Mouse (Mus musculus) gastrocnemius, adult 8-10 months (tissue): Measurements from ENCODE around the gene Cdc14a. TPM values are rescaled to one million over a fixed set of nuclear protein-coding genes. Genes with fewer than 3 reads are reported as not detected.
A peak's percentile ranks its signal among the peaks of the same experiment; 100 is the strongest.
"Not testable (repeated sequence)": the region's sequence is repeated elsewhere in the genome, so short reads cannot be mapped to it uniquely, and the experiment has no call there.

Experiments used
- DNase-seq, 2 experiments: peaks; one replicate each; pipeline ENCODE4 v3.0.0; 2022; ENCODE audit warnings: low spot score in 2 of 2
- total RNA-seq, 4 experiments: library from RNA; stranded (reverse); gene quantifications; 2 replicates each; pipeline ENCODE4 v1.2.4; 2022

Cdc14a gene
- total RNA-seq, 4 experiments from 2014 or later: 14.2 to 23.0 (median 17.6) TPM

DNA sequence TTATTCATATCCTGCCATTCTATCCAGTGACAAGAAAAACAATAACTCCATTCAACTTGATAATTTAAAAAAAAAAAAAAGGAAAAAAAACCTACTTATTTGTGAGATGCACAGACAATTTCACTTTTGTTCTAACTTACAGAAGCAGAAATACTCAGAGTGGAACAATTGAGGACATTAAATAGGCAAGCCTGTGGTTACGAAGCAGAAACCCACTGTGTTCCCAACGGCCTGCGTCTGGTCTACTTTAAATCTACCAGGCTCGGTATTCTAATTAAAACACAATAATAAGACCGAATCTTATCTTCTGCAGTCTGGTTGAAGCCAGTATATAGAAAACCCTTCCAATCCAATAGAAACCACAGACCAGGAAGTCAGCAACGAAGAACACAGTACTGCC lies 50.6 kb downstream of the Cdc14a start:
- no peak for DNase-seq

DNA sequence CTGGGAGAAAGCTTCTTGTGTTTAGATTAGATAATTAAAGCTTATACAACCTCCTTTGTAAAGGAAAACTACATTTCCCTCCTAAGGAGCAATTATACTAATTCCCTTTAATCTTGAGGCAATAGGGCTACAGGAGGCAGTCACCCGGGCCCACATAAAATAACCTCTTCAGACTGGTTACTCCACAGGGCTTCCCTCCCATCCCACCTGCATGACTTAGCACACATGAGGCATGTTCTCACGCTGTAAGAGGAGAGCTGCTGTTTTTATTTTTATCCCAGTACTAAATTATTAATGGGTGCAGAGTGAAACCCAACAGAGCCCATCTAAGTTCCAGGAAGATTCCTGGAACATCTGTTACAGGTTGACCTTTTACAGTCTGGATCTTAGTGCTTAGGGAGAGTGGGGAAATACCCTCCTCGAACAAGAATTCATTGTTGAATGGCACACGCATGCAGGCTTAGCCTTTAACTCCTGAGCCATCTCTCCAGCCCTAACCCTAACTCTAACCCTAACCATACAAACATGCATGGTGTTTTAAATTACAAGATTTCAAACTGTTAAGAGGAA lies 54.9 kb downstream of the Cdc14a start:
- DNase-seq: peak; percentile 17 to 26

DNA sequence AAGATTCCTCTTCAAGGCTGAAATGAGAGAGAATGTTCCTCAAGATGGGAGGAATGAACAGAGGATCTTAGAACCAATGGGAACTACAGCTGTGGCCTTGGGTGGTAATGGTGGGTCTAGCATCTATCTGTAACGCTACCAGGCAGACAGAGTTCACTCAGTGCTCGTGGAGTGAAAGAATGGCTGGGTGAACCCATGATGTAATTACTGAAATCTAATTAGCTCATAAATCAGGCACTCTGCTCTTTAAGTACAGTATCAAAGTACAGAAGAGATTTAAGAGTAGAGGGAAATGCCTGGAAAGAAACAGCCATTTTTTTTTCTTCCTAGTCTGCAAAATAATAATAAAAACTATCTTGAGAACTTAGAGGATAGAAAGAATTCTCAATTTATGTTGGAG lies 57.7 kb downstream of the Cdc14a start:
- no peak for DNase-seq

DNA sequence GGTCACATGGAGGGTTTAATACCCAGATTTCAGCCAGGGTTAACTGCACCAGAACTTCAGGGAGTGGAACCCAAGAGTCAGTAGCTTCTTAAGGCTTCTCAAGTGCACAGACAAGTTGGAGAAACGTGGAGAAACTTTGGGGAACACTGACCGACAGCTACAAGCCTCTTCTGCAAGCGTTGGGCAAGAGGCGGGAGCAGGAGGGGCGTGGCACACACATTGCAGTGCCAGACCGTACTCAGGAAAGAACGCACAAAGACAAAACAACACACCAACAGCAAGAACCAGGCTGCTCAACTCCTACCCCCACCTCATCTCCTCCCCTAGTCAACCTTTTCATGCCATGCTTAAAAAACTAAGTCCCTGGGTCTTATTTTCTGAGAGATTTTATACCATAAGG lies 61.9 kb downstream of the Cdc14a start:
- no peak for DNase-seq

DNA sequence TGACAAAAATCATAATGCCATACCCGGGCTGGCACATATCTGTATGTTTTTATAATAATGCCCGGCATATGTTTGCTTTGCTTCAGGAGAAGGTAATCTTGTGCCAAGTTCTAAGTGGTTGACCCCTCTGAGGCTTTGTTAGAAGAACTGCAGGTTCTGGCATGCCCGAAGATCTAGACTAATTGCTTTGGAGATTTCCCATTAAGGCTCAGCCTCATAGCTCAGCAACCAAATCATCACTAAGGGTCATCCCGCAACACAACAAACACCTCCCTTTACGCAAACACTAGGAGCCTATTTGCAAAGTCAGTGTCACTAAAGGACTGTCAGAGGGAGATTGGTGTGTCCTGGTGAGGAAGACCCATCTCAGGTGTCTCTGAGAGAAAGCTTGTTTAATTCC lies 62.7 kb downstream of the Cdc14a start:
- DNase-seq: no peak

DNA sequence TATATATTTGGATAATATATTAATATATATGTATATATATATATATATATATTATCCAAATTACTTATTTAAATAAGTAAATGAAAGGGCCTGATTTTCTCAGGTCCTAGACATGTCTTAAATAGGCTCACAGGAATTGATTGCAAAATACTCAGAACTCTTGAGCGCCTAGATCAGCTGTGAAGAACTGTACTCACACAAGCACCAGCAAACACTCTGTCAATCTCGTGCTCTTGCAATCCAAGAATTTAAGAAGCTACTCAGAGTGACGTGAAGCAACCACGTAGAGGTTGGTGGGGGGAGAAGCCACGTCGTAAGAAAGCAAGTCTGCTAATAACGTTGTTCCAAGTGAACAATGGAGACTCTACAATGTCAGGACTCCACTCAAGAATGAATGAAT lies 66.0 kb downstream of the Cdc14a start:
- no peak for DNase-seq

DNA sequence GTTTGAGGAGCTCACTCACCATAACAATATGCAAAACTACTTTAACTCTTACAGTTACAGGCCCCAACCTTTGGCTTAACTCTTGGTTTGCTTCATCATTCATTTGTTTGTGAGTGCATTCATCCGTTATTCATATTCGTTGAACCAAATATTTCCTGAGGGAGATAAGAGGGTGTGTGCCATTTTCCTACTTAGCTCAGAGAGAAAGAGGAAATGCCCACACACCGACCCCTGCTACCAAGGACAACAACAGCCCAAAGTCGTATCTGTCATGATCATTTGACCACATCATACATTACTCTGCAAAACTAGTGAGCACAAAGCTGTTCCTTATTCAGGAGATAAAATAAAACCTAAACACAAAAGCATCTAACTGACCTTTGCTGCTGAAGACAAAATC lies 66.7 kb downstream of the Cdc14a start:
- no peak for DNase-seq

DNA sequence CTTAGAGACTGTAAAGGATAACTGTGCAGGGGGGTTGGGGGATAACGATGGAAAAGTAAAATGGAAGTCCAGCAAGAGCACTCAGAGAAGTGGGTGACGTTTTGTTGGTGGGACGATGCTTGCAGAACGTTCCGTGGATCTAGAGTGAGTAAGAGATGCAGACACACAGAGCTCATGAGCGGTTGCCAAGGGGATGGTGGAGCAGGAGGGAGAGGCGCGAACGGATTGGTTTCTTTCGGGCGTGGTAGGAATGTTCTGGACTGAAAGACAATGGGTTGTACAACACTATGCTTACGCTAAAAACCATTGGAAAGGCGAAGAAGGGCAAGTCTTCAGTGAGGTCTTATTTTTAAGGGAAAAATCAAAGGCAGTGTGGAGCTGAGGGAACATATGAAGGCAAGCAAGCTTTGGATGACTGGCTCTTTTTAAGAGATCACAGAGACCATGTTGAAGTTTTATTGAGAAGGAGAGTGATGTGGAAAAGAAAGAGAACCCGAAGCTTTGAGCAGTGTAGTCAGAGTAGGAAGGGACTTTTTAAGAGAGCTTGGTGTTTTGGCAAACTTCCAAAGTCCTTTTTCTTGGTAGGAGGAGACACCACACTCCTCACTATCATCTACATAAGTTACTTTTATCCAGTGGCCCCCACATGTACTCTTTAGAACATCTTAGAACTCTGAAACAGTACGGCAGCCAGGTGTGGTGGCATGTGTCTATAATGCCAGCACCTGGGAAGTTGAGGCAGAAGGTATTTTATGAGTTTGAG lies 68.6 kb downstream of the Cdc14a start:
- no peak for DNase-seq

DNA sequence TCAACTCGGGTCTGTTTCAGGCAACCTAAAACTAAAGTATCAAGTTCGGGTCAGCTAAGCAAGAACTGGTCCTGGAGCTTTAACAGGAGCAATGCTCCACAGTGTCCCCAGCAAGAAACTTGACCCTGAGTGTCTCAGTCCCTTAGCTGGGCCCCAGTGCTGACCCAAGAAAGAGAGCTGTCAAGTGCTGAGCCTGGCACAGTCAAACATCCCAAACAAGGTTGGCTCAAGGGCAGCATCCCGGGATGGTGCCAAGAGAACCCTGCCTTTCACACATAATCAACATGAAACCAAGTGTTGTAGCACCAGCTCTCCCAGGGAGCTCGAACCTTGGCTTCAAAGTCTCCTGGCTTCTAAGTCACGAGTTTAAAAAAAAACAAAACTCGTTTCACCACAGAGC lies 71.3 kb downstream of the Cdc14a start:
- peak; percentile 83 to 86 for DNase-seq

DNA sequence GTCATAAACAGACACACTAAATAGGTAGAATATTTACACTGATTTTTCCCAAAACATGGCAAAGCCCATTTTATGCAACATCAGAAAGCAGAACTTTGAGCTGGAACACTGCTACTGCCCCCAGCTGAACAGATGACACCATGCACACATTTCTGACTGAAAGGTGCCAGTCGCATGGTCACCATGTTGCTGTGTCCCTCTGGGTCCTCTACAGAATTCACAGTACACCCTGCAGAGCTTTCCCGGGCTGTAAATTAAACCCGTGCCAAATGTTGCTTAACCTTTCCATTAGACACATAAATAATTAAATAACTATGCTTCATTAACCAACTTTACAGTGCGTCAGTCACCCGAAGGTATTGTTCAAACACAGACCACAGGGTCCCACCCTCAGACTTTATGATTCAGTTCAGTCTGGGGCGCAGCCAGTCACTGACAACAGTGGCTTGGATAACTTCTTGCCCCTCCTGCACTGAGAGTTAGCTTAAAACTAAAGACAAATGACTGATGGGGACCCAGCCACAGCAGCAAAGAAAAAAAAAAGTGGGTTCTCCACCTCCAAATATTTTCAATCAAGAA lies 73.4 kb downstream of the Cdc14a start:
- DNase-seq: no peak

DNA sequence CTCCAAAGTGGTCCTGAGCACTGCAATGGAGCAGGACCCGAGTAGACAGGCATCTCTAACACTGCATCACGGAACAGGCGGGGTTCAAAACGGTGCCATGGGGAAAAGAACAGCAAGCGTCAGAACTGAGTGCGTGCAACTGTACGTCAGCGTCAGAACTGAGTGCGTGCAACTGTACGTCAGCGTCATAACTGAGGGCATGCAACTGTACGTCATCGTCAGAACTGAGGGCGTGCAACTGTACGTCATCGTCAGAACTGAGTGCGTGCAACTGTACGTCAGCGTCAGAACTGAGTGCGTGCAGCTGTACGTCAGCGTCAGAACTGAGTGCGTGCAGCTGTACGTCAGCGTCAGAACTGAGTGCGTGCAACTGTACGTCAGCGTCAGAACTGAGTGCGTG lies 76.3 kb downstream of the Cdc14a start:
- DNase-seq: not testable (repeated sequence)

DNA sequence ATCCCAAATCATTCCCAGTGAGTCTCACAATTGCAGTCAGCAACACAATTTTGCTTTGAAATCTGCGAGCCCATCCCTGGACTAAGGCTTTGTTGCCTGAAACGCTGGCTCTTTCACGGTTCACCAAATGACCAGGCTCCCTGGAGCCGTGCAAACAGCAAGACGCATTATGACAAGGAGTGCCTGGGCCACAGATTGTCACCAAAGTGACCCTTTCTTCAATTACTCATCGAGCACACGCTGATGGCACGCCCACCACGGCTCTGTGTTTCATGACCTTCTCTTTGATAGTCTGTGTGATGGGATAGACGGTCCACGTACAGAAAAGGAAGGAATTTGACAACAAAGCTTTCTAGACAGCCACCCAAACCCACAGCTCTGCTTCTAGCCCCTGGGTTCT lies 78.6 kb downstream of the Cdc14a start:
- DNase-seq: no peak

DNA sequence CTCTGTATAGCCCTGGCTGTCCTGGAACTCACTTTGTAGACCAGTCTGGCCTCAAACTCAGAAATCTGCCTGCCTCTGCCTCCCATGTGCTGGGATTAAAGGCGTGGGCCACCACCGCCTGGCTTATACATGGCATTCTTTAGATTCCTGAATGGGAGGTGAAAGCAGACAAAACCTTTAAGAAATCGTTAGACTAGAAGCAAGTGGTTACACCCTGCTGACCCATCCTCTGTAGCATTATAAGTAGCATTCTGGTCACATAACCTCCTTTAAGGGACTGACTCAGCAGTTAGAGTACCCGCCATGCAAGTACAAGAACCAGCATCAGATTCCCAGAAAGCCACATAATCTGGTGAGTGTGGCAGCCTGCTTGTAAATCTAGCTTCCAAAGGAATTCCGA lies 81.6 kb downstream of the Cdc14a start:
- no peak for DNase-seq

DNA sequence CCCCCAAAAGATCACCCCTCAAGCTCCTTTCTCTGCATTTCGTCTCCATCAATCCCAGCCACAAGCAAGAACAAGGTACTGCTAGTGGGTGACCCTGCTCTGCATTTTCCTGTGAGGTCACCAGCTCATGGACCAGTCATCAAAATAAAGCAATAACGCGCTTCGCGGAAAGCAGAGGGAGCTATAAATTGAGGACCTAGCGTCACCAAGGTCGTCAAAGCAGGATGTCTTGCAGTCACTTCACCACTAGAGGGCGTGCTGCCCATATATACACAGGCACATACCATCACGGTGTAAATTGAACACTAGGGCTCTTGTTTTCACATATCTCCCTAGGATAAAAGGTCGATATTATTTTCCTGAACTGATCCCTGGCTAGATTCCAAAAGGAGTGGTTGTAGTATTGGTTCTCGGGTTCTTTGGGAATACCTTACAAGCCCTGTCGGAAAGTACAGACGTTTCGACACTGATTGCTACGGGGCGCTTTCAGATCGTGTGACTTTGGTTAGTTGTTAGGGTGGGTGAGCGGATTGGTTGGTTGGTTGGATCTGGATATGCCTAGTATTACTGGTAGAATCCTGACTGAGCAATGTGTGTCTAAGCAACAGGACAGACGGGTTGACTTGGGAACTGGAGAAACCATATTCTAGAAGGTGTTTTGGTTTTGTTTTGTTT lies 82.7 kb downstream of the Cdc14a start:
- peak; percentile 60 to 62 for DNase-seq

DNA sequence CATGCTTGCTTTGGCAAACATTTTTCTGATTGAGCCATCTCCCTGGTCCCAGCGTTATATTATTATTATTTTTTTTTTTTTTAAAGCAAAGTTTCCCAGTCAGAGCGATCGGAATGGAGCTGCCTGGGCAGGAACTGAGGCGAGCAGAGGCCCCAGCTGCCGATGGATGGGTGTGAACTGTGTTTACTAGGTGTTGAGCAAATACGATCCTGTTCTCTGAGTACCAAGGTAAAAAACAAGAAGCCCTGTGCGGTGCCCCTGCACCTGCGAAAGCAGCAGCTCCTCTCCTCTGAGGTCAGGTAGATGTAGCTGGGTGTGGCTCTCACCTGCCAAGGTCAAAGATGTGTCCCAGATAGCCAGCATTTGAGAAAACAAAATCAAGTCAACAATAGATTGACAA lies 83.6 kb downstream of the Cdc14a start:
- DNase-seq: no peak

DNA sequence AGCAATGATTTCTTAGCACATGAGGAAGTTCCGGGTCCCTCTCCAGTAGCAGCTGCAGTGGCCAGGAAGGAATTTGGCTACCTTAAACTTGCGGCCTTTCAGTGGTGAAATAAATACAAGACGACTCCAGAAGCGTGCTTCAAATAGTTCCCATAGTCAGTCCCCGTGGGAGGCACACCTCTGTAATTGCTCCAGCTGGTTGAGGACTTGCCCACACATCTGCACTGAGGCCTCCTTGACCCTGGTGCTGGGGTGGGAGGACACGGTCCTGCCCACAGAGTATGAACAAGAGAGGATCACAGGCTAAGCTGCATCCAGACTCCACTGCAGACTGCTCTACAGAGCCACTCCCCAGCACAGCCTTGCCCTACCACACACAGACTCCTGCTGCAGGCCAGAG lies 85.2 kb downstream of the Cdc14a start:
- DNase-seq: peak; percentile 44 to 46

DNA sequence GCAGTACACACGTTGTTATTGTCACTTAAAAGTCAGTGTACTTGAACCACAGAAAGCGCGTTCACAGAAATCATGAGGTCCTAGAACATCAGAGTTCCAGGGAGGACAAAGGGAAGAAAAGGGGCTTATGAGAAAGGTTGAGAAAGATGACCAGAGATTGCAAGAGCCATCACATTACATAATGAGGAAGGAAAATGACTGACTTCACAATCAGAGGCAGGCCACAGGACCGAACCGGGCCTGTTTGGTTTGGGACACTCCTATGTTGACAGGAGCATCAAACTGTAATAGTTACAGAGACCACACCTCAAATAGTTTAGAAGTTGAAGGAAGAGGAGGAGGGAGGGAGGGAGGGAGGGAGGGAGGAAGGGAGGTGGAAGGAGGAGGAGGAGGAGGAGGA lies 86.0 kb downstream of the Cdc14a start:
- DNase-seq: no peak

DNA sequence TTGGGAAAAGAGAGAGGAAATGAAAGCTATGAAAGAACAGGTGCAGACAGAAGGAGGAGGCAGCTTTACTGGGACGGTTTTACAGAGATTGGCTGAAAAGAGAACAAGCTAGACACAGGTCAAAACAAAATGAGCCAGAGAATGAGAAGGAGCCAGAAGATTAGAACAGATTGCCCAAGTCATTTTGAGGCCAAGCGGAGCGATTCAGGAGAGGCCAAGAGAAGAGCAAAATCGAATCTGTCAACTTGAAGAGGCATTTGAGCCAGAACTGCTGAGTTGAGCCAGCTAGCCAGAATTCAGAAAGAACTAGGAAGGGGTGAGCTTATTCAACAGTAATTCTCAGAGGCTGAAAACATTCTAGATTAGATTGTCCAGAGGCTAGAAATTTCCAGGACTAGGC lies 88.8 kb downstream of the Cdc14a start:
- no peak for DNase-seq

DNA sequence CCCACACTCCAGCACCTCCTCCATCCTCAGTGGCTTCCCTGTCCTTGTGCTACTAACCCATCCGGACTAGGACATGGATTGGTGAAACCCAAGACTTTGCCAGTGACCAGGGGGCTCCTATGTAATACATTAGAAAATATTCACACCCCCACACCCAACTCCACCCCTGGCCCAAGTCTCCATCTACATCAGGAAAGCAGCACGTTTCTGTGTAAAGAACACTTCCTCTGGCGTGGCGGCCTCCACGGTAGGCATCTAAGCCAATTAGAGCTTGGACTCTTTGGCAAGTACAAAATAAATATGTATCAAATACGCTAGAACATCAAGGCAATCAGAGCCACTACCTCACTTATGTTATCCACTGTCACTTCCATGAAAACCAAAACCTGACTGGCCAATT lies 90.1 kb downstream of the Cdc14a start:
- no peak for DNase-seq

DNA sequence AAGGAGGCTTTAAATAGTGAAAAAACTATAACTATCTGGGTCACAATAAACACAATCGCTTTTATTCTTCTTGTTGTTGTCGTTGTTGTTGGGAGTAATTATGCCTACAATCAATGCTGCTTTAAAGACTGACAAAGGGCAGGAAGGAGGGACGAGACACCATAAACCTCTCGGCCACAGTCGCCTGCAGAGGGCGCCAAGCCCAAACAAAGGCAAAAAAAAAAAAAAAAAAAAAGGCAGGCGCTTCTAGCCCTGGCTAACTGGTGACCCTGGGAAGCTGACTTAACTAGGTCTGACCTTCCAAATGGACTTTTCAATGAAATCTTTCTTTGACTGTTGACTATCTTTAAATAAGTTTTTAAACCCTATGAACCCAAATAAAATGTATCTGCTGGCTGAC lies 90.6 kb downstream of the Cdc14a start:
- no peak for DNase-seq

DNA sequence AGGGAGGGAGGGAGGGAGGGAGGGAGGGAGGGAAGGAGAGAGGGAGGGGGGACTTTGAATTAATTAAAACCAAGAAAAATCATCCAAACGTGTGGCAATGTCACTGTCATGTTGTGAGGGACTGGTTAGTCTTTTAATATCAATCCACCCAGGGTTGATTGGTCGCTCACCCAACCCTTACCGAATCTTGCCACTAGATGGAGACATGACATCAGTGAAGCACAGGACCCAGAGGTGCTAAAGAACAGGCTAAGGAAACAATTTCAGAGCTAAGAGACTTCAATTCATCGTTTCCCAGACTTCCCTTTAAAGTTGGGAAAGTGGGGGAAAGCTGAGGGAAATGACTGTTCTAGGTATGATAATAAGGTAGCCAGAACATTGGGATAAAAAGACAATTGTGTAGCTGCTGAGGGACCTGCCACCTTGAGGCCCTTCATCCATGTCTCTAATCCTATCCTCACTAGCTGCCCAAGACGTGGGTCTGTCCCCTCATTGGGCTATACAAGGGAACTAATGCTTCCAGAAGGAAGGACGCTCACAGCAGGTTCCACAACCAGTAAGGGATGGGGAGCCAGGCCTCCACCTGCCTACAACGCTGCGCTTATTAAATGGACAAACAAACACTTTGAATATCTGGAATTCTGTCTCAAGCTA lies 91.9 kb downstream of the Cdc14a start:
- no peak for DNase-seq

DNA sequence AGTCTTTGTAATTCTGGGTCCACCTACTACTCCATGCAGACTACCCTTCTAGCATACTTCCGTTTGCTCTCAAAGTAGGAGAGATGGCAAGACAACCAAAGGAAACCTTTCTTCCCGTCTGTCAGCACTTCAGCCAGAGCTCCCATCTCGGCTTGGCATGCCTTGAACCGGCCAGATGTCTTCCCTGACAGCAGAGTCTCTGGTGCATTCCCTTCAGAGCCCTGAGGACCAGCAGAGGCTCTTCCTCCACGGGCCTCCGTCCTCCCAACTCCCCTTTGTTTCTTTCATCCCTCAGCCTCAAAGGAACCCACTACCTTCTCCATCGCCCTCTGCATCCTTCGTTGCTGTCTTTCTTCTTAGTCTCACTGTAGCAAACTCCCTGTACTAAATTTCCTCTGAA lies 93.9 kb downstream of the Cdc14a start:
- DNase-seq: no peak
